Mouse (Mus musculus) MEL (cell line): ENCODE results near the gene Kif19a.

ENCODE experiments used
- BHLHE40 ChIP-seq: IDR thresholded peaks from 2 replicates; pipeline ENCODE4 v1.6.1; 2012; ENCODE audit warnings: low read depth, mild to moderate bottlenecking, inconsistent platforms, low read length, improper control_type of control experiment, borderline replicate concordance
- CTCF ChIP-seq, 3 experiments: IDR thresholded peaks in 2 of 3; conservative IDR thresholded peaks in 1 of 3; 2 replicates each; pipeline ENCODE4 v1.5.1; 2011 to 2012; ENCODE audit warnings: low read length in 3 of 3, low read depth in 2 of 3, mild to moderate bottlenecking in 2 of 3, improper control_type of control experiment in 1 of 3, inconsistent platforms in 1 of 3, mixed read lengths in 1 of 3, moderate library complexity in 1 of 3; ENCODE audit not compliant: control insufficient read depth in 1 of 3, insufficient read depth in 1 of 3, poor library complexity in 1 of 3, severe bottlenecking in 1 of 3
- ELF1 ChIP-seq: IDR thresholded peaks from 2 replicates; pipeline ENCODE4 v1.6.1; 2014; ENCODE audit warnings: low read depth, mild to moderate bottlenecking, inconsistent platforms, low read length, improper control_type of control experiment, moderate library complexity
- EP300 ChIP-seq, 2 experiments: IDR thresholded peaks; 2 replicates each; pipeline ENCODE4 v1.6.1; 2011; ENCODE audit warnings: improper control_type of control experiment in 2 of 2, low read length in 2 of 2, low read depth in 1 of 2, mild to moderate bottlenecking in 1 of 2
- GATA1 ChIP-seq: IDR thresholded peaks from 2 replicates; pipeline ENCODE4 v1.6.1; 2011; ENCODE audit warnings: low read depth, low read length, improper control_type of control experiment
- MAX ChIP-seq: IDR thresholded peaks from 2 replicates; pipeline ENCODE4 v1.6.1; 2011; ENCODE audit warnings: low read length, improper control_type of control experiment
- NELFE ChIP-seq: IDR thresholded peaks from 2 replicates; pipeline ENCODE4 v1.6.1; 2011; ENCODE audit warnings: low read depth, low read length, improper control_type of control experiment
- POLR2A ChIP-seq, 2 experiments: IDR thresholded peaks; 2 replicates each; pipeline ENCODE4 v1.6.1; 2011 to 2012; ENCODE audit warnings: low read length in 2 of 2, mild to moderate bottlenecking in 2 of 2, control low read depth in 1 of 2, improper control_type of control experiment in 1 of 2, low read depth in 1 of 2, moderate library complexity in 1 of 2; ENCODE audit not compliant: control insufficient read depth in 1 of 2, insufficient read depth in 1 of 2, poor library complexity in 1 of 2
- SMC3 ChIP-seq: IDR thresholded peaks from 2 replicates; pipeline ENCODE4 v1.6.1; 2011; ENCODE audit warnings: low read depth, low read length, improper control_type of control experiment
- TAL1 ChIP-seq: IDR thresholded peaks from 2 replicates; pipeline ENCODE4 v1.6.1; 2012; ENCODE audit warnings: mild to moderate bottlenecking, inconsistent platforms, low read length, moderate library complexity, mixed read lengths
- TCF12 ChIP-seq: IDR thresholded peaks from 2 replicates; pipeline ENCODE4 v1.6.1; 2014; ENCODE audit warnings: low read depth, mild to moderate bottlenecking, inconsistent platforms, low read length, improper control_type of control experiment, moderate library complexity
- ZKSCAN1 ChIP-seq: IDR thresholded peaks from 2 replicates; pipeline ENCODE4 v1.6.1; 2012; ENCODE audit warnings: low read depth, mild to moderate bottlenecking, inconsistent platforms, low read length, improper control_type of control experiment, moderate library complexity

GRCm38 (mm10) chr11:114736913-114737624 lies 28.1 kb upstream of the Kif19a start:
- TF ChIP-seq TCF12 (no peak), CTCF (IDR thresholded peaks at IDR 0.05 in 2 of 3, conservative IDR thresholded peaks at IDR 0.05 in 1 of 3; ENCODE audit: control insufficient read depth in 1 of 3, insufficient read depth in 1 of 3, low read depth in 2 of 3, low read length in 3 of 3, poor library complexity in 1 of 3, severe bottlenecking in 1 of 3) (peak; percentile 52 to 60 (median 56)), POLR2A (IDR thresholded peaks at IDR 0.05; ENCODE audit: control insufficient read depth in 1 of 2, insufficient read depth in 1 of 2, low read depth in 1 of 2, low read length in 2 of 2, poor library complexity in 1 of 2) (no peak), BHLHE40 (no peak), EP300 (IDR thresholded peaks at IDR 0.05; ENCODE audit: low read depth in 1 of 2, low read length in 2 of 2) (no peak), GATA1 (no peak), NELFE (no peak), SMC3 (0 out of 2 replicates have a peak, but pooled peaks have one; percentile 3), MAX (no peak), TAL1 (no peak), ZKSCAN1 (no peak), ELF1 (no peak)
